Mouse (Mus musculus) bone marrow macrophage, adult 2 months (primary cell): ENCODE measurements around the gene Ece1. TPM values are rescaled to one million over a fixed set of nuclear protein-coding genes. Genes with fewer than 3 reads are reported as not detected.

ENCODE experiments used
- H3K27ac ChIP-seq: 2 replicates; pipeline ENCODE4 v1.5.1; 2012; ENCODE audit warnings: low read depth, low read length; ENCODE audit not compliant: insufficient read depth
- H3K4me1 ChIP-seq: 2 replicates; pipeline ENCODE4 v1.6.1; 2012; ENCODE audit warnings: low read length; ENCODE audit not compliant: control insufficient read depth, insufficient read depth
- H3K4me3 ChIP-seq: 2 replicates; pipeline ENCODE4 v1.5.1; 2012; ENCODE audit warnings: mild to moderate bottlenecking, low read length, moderate library complexity; ENCODE audit not compliant: insufficient read depth
- CTCF ChIP-seq: IDR thresholded peaks from 2 replicates; pipeline ENCODE4 v1.5.1; 2012; ENCODE audit warnings: low read depth, mild to moderate bottlenecking, low read length, moderate library complexity
- POLR2A ChIP-seq: IDR thresholded peaks from 2 replicates; pipeline ENCODE4 v1.6.1; 2012; ENCODE audit warnings: mild to moderate bottlenecking, low read depth, low read length, borderline replicate concordance
- polyA plus RNA-seq: library from polyadenylated mRNA; stranded (reverse); fragments of >200 nt; gene quantifications from 2 replicates; pipeline ENCODE4 v1.2.4, GENCODE M21; 2012; ENCODE audit not compliant: missing spikeins, insufficient read depth, insufficient read length

Ece1 gene
- polyA plus RNA-seq, 1 experiment: 18.3 TPM

- TF ChIP-seq CTCF: no peak
- TF ChIP-seq POLR2A: no peak
- Histone ChIP-seq H3K4me3 (no peak overlapping the region), H3K27ac (no peak overlapping the region), H3K4me1 (no peaks in the 10 kb centered on the region)
Measured at GRCm38 (mm10) chr4:137923052-137923451, 61.0 kb downstream of the Ece1 start.

DNA sequence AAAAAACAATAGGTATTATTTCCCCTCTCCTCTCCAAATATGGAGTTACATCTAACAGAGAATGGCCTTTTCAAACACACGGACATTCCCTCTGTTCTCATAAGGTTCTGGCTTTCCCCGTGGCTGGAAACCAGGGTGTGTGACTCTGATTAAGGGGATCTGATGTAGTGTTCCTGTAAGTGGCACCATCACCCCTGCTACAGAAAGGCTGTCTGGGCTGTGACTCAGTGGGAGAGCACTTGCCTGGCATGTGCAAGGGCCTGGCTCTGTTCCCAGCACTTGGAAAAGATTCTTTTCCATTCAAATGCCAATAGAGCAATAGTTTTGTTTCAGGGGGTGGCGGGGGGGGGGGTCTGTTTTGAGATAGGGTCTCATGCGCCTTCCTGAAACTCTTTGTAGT, 63.1 kb downstream of the Ece1 start:
- Histone ChIP-seq H3K4me3 (no peak overlapping the region), H3K4me1 (no peaks in the 10 kb centered on the region), H3K27ac (no peak overlapping the region)
- TF ChIP-seq POLR2A: no peak
- no peak for TF ChIP-seq CTCF

- Histone ChIP-seq H3K4me3 (no peak overlapping the region), H3K27ac (no peak overlapping the region), H3K4me1 (no peaks in the 10 kb centered on the region)
- TF ChIP-seq POLR2A (no peak), CTCF (no peak)
Measured at GRCm38 (mm10) chr4:137926161-137926560, 64.1 kb downstream of the Ece1 start.

GRCm38 (mm10) chr4:137927136-137927535, 65.1 kb downstream of the Ece1 start:
- Histone ChIP-seq H3K4me3 (no peak overlapping the region), H3K27ac (no peak overlapping the region), H3K4me1 (no peaks in the 10 kb centered on the region)
- TF ChIP-seq CTCF (no peak), POLR2A (no peak)

DNA sequence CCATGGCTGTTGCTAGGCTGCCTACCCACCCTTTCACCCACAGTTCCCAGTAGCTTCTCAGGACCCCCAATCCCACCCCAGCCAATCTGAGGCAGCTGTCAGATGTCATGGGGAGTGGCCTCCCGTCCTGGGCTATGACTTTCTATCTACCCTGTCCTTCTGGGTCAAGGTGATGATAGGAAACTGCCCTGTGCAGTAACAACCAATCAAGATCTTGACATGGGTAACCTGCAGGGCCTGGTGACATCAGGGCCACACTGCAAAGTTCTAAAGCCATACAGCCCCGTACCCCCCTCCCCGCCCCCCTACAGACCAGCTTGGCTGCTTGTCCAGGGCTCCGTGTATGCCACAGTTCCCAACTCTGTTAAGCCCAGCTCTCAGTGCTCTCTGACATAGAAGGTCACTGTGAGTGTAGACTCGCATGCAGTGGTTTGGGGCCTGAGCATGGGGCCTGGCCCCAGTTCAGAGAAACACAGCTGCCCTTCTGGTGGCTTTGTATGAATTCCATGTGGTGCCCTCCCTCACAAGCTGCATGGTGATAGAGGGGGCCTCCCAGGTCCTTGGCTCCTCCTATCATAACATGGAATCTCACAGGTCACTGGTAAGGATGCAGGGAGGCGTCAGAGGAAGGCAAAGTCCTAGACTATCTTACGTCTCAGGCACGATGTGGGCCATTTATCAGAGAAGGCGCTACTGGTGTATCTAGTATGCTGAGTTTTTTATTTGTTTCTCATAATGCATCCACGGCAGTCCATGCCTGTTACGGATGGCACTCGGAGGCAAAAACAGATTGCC, 65.9 kb downstream of the Ece1 start:
- Histone ChIP-seq H3K4me1 (no peaks in the 10 kb centered on the region), H3K27ac (no peak overlapping the region), H3K4me3 (no peak overlapping the region)
- no peak for TF ChIP-seq POLR2A
- no peak for TF ChIP-seq CTCF

DNA sequence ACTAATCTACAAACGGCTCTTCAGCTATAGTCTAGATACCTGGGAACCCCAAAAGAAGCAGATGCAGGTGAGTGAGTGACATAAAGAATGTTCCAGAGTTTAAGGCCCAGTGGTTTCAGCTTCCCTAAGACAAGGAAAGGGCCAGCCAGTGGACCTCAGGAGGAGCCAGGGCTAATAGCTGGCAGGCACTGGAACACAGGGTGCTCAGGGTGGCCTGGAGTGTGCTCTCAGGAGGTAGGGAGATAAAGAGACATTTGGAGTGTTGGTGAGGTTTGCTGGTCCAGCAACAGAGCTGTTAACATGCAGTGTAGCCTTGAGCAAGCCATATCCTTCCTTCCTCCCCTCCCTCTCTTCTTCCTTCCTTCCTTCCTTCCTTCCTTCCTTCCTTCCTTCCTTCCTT, 66.8 kb downstream of the Ece1 start:
- Histone ChIP-seq H3K4me1 (no peaks in the 10 kb centered on the region), H3K4me3 (no peak overlapping the region), H3K27ac (no peak overlapping the region)
- no peak for TF ChIP-seq CTCF
- TF ChIP-seq POLR2A: no peak

- no peak overlapping the region for H3K27ac ChIP-seq
Measured at GRCm38 (mm10) chr4:137929341-137930016, 67.4 kb downstream of the Ece1 start.

DNA sequence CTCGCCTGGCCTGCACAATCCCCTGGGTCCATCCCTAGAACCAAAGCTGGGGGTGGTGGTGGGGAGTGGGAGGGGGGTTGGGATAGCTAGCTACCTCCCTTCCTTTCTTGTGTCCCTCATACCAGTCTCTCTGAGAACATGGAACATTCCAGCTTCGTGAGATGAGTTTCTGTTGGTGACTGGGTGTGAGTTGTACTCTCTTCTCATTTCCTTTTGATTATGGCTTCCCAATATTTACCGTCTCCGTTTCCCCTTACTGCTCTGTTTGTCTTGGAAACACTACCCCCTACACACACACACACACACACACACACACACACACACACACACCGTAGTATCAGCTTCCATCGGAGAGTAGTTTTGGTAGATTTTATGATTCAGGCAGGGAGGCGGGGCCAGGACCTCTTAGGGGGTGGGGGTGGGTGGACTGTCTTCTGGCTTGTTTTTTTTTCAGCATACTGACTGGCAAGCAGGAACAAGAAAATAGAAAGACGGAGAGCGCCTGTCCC, 68.5 kb downstream of the Ece1 start:
- Histone ChIP-seq H3K4me1 (no peaks in the 10 kb centered on the region), H3K4me3 (no peak overlapping the region), H3K27ac (no peak overlapping the region)
- TF ChIP-seq POLR2A (no peak), CTCF (no peak)

More at GRCm38 (mm10) chr4:137929341-137930016, 67.4 kb downstream of the Ece1 start:
- no peak for TF ChIP-seq CTCF
- TF ChIP-seq POLR2A: no peak
- H3K4me1 ChIP-seq: no peaks in the 10 kb centered on the region
- H3K4me3 ChIP-seq: no peak overlapping the region

DNA sequence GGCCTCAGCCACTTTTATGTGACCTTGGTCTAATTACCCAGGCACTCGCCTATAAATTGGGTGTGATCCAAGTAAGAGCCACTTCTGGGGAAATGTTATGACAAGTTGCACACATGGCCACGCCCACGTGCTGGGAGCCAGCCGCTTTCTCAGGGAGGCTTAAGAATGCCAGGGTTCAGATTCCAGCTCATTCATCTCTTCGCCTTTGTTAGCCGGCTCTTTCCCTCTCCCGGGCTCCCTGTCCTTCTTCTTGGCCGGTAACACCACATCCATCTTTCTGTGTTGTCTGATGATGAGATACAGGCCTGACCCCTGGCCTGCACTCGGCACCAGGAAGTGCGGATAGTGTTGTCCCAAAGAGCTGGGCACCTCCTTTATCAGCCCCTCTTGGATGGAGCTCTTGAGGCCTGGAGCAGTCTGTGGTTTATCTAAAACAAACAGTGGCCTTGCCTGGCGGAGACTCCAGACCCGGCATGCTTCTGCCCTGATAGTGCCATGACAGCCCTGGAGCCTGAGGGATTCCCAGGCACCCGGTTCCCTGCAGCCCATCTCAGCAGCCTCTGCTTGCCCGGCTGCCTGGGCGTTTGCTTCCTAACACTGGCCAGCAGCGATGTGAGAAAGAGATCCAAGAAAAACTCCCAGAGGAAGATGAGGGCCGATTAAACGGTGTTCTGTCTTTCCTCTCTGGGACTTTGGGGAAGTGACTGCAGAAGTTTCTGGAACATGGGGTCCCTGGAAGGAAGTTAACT, 69.1 kb downstream of the Ece1 start:
- Histone ChIP-seq H3K4me3 (no peak overlapping the region), H3K27ac (no peak overlapping the region), H3K4me1 (no peaks in the 10 kb centered on the region)
- TF ChIP-seq POLR2A: no peak
- TF ChIP-seq CTCF: no peak

- H3K4me3 ChIP-seq: no peak overlapping the region
- no peaks in the 10 kb centered on the region for H3K4me1 ChIP-seq
- H3K27ac ChIP-seq: no peak overlapping the region
- TF ChIP-seq POLR2A (no peak), CTCF (no peak)
Measured at GRCm38 (mm10) chr4:137932554-137933178, 70.6 kb downstream of the Ece1 start.
